Mouse (Mus musculus) cerebellum, postnatal 14 days (tissue): Measurements from ENCODE around the gene Adssl1.
A peak's percentile ranks its signal among the peaks of the same experiment; 100 is the strongest.

Experiments
- DNase-seq, 2 experiments: peaks; one replicate each; pipeline ENCODE4 v3.0.0; 2021; ENCODE audit warnings: mixed read lengths in 2 of 2

Adssl1 gene

GRCm38 (mm10) chr12:112593951-112594915 is 25.6 kb upstream of the Adssl1 start:
- DNase-seq = peak in 1 of 2 experiments; percentile 21

- peak in 1 of 2 experiments; percentile 41 for DNase-seq
Observed at GRCm38 (mm10) chr12:112594989-112595388, 24.9 kb upstream of the Adssl1 start.

DNA sequence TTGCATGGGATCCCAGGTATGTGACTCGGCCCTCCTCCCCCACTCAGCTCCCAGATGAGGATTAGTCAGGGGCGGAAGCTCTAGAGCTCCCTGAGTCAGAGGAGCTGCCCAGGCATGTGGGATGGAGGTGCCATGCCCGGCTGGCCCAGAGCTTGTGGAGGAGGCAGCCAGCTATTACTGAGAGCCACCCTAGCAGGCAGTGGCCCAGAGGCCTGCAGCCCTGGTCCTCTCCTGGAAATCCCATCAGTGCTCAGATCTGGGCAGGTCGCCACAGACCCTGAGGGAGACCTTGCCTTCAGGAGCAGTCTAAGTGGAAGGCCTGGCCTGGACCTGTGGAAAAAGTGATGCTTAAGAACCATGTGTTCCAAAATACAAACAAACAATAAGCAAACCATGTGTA is 24.2 kb upstream of the Adssl1 start:
- DNase-seq = peak in 1 of 2 experiments; percentile 19

DNA sequence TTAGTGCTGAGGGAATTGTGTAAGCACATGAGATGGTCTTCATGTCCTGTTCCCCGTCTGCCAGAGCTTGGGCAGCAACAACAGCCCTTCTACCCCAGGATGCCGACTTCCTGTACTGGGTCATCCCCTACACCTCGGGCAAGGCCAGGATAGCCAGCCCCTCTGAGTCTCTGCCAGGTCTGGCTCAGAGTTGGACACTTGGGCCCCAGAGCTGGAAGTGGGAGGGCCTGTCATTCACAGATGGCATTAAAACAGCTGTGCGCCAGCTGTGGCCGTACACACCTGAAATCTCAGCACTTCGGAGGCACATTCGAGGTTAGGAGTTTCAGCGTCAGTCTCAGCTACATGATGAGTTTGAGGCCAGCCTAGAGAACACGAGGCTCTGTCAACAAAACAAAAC is 23.4 kb upstream of the Adssl1 start:
- DNase-seq = no peak

DNA sequence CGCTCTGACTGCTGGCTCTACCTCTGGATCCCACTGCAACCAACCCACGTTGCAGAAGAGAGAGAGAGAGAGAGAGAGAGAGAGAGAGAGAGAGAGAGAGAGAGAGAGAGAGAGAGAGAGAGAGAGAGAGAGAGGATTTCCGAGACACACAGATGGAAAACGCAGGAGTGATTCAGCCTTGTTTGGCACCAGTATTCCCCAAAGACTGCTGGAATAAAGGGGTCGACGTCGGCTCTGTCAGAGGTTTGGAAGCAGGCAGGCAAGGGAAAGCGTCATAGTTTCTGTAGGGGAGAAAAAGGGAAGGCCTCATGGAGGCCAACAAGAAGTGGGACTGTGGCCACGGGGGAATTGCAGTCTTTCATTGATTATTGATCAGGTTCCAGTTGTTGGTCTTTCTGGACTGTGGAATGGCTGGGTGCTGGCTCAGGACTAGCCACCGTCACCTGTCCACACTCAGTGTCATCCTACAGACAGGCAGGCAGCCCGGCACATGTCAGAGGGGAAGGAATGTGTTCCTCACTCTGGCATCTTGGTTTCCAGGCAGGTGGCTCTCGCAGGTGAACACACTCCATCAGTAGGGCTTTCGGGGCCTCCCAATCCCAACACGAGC is 22.8 kb upstream of the Adssl1 start:
- no peak for DNase-seq

DNA sequence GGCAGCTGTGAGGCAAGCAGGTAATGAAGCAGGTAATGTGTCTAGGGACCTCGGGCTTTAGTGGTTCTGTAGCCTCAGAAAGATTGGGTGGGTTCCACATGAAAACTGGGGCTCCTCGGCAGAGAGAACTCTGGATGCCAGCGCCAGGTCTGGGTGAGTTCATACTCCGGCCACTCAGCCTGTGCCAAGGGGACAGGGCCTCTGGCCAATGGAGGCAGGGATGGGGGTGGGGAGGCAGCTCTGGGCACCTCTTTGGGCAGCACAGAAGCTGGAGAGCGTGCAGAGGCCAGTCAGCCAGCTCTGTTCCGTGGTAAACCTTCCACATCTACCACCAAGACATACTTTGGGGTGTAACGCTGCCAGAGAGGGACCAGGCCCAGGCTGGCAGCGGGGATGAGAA is 22.2 kb upstream of the Adssl1 start:
- peak; percentile 59 to 69 for DNase-seq

GRCm38 (mm10) chr12:112599198-112599597 is 20.6 kb upstream of the Adssl1 start:
- DNase-seq = no peak

- DNase-seq = no peak
Observed at GRCm38 (mm10) chr12:112599942-112600611, 19.8 kb upstream of the Adssl1 start.

GRCm38 (mm10) chr12:112604022-112604421 is 15.8 kb upstream of the Adssl1 start:
- peak in 1 of 2 experiments; percentile 26 for DNase-seq

DNA sequence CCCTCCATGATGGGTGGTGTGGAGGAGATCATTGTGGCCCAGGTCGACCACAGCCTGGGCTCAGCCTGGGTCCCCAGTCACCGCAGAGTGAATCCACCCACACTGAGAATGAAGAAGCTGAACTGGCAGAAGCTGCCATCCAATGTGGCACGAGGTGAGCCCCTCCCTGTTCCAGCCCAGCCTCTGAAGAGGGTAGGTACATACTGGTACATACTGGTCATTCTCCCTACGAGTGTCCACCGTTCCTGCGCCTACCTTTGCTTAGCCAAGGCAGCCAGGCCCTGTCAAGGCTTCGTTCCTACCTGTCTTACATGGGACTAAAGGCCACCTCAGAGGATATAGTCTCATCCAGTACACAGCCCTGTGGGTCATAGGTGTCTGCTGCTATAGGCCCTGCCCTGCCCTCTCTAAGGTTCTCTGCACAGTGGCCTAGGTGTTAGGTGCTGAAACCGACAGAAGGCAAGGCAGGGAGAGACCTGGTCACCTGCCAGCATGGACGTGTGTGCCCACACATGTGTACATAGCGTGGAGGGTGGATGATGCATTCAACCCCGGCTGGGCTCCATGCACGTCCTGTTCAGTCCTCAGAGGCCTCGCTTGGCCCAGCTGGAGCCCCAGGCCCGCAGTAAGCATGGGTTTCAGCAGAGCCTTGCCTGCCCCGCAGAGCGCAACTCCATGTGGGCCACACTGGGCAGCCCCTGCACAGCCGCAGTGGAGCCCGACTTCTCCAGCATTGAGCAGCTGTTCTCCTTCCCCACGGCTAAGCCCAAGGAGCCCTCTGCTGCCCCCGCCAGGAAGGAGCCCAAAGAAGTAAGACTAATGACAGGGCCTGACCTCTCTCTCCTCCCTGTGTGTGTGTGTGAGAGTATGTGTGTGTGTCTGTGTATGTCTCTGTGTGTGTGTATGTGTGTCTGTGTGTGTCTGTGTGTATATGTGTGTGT is 14.9 kb upstream of the Adssl1 start:
- peak; percentile 46 to 68 for DNase-seq

GRCm38 (mm10) chr12:112605766-112606165 is 14.1 kb upstream of the Adssl1 start:
- peak; percentile 90 to 92 for DNase-seq

GRCm38 (mm10) chr12:112606998-112607397 is 12.8 kb upstream of the Adssl1 start:
- no peak for DNase-seq

DNA sequence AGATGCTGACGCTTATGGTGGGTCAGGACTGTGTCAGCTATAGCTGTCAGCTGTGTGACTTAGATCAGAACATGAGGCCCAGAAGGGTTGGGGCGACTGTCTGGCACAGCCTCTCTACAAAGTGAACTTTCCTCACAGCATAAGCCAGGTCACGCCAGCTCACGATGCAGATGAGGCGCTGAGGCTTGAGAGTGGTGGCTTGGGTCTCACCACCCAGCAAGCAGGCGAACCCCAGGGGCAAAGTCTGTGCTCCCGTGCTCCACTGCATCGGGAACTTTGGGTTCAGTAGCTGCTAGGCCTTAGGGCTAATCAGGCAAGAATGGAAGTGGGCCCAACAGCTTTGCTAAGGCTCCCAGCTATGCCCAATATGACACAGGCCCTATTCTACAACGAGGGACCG is 10.8 kb upstream of the Adssl1 start:
- DNase-seq = no peak

- DNase-seq = no peak
Observed at GRCm38 (mm10) chr12:112616668-112617067, 3.2 kb upstream of the Adssl1 start.

GRCm38 (mm10) chr12:112617184-112617583 is 2.7 kb upstream of the Adssl1 start:
- DNase-seq = no peak

DNA sequence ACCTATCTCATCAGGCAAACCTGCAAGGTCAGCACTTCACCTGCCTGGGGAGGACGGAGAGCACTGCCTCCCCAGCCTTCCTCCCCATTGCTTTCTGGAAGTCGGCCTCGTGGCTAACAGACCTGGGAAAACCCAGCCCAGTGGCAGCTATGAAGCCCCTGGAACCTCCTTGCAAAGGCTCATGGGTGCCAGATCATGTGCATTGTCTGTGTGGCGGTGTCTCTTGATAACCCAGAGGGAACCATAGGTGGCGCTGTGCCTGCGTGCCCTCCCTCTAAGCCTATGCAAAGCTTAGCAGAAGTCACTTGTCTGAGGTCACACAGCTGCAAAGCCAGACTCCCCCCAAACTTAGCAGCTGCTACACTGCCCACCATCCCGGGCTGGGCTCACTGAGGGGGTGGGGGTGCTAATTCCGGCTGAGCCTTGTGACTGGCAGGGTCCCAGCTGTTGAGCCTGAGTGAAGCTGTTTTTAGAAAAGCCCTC is 1.9 kb upstream of the Adssl1 start:
- DNase-seq = peak; percentile 52 to 72

DNA sequence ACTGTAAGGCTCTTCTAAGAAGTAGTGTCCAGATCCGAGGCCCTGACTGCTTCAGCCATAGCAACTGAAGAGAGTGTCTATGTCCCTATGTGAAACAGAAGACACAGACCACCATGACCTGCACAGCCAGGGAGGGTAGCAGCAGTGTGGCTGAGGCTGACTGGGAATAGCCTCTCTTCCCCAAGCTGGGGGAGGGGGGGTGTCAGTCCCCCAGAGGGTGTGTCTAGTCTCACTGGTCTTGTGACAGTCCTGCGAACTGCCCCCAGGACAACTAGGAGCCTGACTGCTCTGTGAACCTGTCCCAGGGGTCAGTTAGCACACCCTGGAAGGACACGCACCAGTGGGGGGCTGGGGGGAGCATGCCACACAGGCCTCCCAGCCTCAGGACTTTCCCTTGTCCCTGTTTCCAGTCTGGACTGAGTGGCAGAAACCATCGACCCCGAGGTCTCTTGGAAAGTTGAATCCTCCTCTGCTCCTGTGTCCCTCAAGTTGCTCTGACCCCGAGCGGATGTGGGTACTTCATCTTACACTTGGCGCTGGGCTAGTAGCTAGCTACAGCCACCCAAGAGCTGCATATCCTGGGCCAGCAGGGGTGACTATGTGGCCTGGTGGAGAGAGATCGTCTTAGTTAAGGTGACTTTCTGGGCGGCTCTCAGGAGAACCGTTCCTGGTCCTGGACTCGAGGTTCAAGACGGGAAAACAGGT is 712 bp upstream of the Adssl1 start:
- no peak for DNase-seq

DNA sequence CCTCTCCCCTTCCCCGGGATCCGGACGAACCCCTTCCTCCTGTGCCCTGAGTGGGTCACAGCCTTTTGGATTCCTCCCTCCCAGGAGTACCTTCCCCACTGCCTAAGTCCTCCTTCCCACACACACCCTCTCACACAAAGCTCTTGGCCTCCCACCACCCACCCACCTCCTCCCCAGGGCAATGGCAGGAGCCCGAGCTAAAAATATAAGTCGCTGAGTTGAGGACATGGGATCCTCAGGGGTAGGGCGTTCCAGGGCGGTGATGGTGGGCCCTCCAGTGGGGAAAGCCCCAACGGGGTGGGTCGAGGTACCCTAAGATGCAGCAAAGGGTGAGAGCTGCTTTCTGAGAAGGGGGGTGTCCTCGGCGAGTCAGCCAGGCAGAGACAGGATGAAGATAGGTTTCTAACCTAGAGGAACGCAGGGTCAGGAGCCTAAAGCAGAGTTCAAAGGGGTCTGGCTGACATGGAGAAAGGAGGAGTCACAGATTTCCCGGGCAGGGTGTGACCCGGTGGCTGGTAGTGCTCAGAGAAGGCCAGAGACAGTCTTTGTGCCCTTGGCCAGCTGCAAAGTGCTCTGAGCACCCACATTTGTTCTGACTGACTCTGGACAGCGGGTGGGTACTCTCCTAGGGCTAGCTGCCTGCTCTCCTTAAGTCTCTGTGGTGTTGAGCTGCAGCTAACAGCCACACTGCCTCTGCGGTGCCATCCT is 663 bp downstream of the Adssl1 start:
- no peak for DNase-seq

DNA sequence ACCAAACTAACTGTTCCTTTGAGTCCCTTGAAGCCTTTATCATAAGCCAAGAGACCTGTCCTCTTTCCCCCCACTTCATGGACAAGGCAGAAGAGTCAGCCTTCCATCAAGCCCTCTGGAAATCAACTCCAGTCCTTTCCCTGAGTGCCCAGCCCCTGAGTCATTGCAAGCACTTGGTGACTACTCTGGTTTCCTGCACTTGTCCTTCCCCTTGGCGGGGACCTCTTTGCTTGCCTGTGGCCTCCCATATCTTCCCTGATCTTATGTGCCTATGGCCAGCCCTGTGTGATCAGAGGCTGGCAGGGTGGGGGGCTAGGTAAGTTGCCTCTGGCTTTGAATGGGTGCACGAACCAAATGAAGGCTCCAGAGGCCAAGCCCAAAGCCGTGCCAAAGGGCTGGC is 2.1 kb downstream of the Adssl1 start:
- no peak for DNase-seq

GRCm38 (mm10) chr12:112623742-112624141 is 3.9 kb downstream of the Adssl1 start:
- peak; percentile 82 to 87 for DNase-seq

DNA sequence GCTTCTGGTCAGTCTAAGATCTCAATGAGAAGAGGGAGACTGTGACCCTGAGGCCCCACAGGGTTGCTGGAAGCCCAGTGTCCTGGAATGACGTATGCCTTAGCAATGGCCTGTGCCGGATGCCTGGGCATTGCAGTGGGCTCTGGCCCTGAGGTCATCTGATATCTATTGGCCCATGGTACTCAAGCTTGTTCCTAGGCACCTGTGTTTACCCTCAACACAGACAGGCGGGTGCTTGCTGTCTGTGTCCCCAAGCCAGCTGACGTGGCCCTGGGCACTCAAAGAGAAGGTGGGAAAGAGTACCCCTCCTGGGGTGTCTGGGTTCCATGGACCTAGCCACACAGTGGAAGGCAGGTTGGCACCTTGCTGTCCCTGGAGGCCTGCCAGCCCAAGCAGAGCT is 5.9 kb downstream of the Adssl1 start:
- DNase-seq = no peak
